8 mouse cellular contexts compared by ENCODE assay signal in genomic region chr4:132535406-132536121, GRCm38 (mm10). TPM values are rescaled to one million over a fixed set of nuclear protein-coding genes. Genes with fewer than 3 reads are reported as not detected.
DNase-seq lines count a peak whose midpoint lies in the region; ATAC-seq lines count a peak whose summit lies in the region.

Dnajc8 (plus strand) TSS chr4:132535550.

- ATAC-seq in intestine, embryonic 14.5 days (replicated peaks; ENCODE audit: low FRiP score, low TSS enrichment, low read depth) = peak; percentile 68

- peaks cover 30% of the 10 kb centered on the region for H3K36me3 ChIP-seq in intestine, embryonic 14.5 days (ENCODE audit: control insufficient read depth, insufficient read depth, low read length)

- intact Hi-C loops in left cerebral cortex, postnatal 14 days (cut with DNase I) = no loop called here

- H3K4me1 ChIP-seq in intestine, embryonic 14.5 days (replicated peaks; ENCODE audit: control insufficient read depth, insufficient read depth, low read length) = peaks cover 23% of the 10 kb centered on the region

- peak within 1 kb of the TSS; percentile 69 for H3K4me2 ChIP-seq in intestine, embryonic 14.5 days (ENCODE audit: low read length)

- under 1% methylated on average over 60 of the region's 60 CpGs for WGBS in intestine, embryonic 14.5 days

- peak; percentile 94 to 97 for DNase-seq in adrenal gland, adult (ENCODE audit: inconsistent age in 2 of 2, low spot score in 1 of 2)
- DNase-seq in embryo, embryonic 10.5 days (ENCODE audit: low spot score) = peak; percentile 96
- DNase-seq in gastrocnemius, postnatal 25 days = peak; percentile 91
- peak; percentile 94 for DNase-seq in intestine, embryonic 14.5 days (ENCODE audit: low spot score)
- peak; percentile 93 to 97 for DNase-seq in left cerebral cortex, postnatal 14 days (ENCODE audit: low spot score in 2 of 2)
- peak; percentile 95 for DNase-seq in mesoderm, embryonic 11.5 days (ENCODE audit: low read depth, low spot score)
- DNase-seq in right cerebral cortex, postnatal 36 days (ENCODE audit: low spot score in 2 of 2) = peak; percentile 88 to 90
- peak; percentile 93 for DNase-seq in yolk sac, embryonic 10.5 days (ENCODE audit: low spot score)

- no peaks in the 10 kb centered on the region for H3K27me3 ChIP-seq in intestine, embryonic 14.5 days (replicated peaks; ENCODE audit: control insufficient read depth, insufficient read depth, low read length)

- no peaks in the 10 kb centered on the region for H3K9me3 ChIP-seq in intestine, embryonic 14.5 days (ENCODE audit: control insufficient read depth, low read length)

- H3K4me3 ChIP-seq in intestine, embryonic 14.5 days (ENCODE audit: low read depth, low read length) = peak within 1 kb of the TSS; percentile 100

- peak within 1 kb of the TSS; percentile 93 for H3K9ac ChIP-seq in intestine, embryonic 14.5 days (ENCODE audit: low read length)

- H3K27ac ChIP-seq in intestine, embryonic 14.5 days (ENCODE audit: low read depth) = peak within 1 kb of the TSS; percentile 81

RNA-seq across cellular contexts. Expression of gene Dnajc8, which starts in this region (rescaled TPM):
- 10 to 100 TPM; 43.5 to 44.5 TPM for total RNA-seq in gastrocnemius, postnatal 25 days (2021)
- polyA plus RNA-seq in intestine, embryonic 14.5 days (2014; fragmentation: Nextera tagmentation; extraction: Ambion mirVana) = 174 and 189 TPM in 2 replicates
- 10 to 100 TPM; 76.0 to 79.0 TPM for total RNA-seq in left cerebral cortex, postnatal 14 days (2021)

Comparison
In these comparisons a context has a peak if more than half of its experiments do, and no peak if none do; other contexts are left out.
1. Peak in every context shown above with its lines: DNase-seq, ATAC-seq, H3K4me3 ChIP-seq and H3K27ac ChIP-seq.